Mouse (Mus musculus): ENCODE data around the gene Lmntd1. TPM values are rescaled to one million over a fixed set of nuclear protein-coding genes. Genes with fewer than 3 reads are reported as not detected.
"Not testable (repeated sequence)": the region's sequence is repeated elsewhere in the genome, so short reads cannot be mapped to it uniquely, and the experiment has no call there.

Lmntd1 gene
- total and polyA plus RNA-seq, 3 experiments: 0.08 to 0.43 (median 0.26) TPM

DNA sequence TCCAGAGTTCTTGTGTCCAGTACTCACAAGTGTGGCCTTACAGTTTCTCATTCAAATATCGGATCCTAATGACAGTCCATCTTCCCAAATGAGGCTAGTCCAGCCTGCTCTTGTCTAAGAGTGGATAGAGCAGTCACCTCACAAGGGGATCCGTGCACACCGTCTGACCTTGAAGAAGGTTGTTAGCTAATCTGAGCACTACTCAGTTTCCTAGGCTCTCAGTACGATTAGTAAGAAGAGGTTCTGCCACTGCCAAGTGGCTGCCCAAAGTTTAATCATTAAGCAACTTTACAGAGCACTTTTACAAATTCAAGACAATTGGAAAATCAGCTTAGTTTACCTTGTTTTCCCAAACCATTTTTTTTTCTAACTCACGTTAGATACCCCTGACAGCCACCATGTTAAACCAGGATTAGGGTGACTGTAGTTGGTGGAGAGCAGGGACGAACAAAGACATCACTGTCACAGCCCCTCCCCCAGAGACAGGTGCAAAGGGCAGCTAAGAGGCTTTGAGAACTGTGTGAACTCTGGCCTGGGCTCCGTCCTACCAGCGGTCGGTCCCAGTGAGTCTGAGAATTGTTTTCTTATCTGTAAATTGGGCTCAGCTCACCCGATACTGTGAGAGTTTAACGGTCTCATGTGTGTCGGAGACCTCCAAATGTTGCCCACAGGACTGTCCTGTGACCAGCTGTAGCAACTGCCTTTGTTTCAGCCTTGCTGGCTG, 275.4 kb downstream of the Lmntd1 start:
- DNase-seq (ENCODE audit: extremely low read depth): no peak
- H3K4me2 ChIP-seq (ENCODE audit: insufficient read depth, low read depth, poor library complexity, severe bottlenecking): no peak overlapping the region
- no peak overlapping the region for H3K9ac ChIP-seq (ENCODE audit: insufficient read depth, low read depth)
- in situ Hi-C loops (cut with MboI; ENCODE audit: low pct_ligation_motif_present, low pct_unique_long_range_greater_than_20kb, low sequenced_read_pairs): loop anchor here (5.0 kb wide), 1 partner anchor 66 kb away; no protein-coding TSS in a partner anchor
- H3K27me3 ChIP-seq (replicated peaks): peaks cover 4% of the 10 kb centered on the region
- no peak overlapping the region for H3K4me3 ChIP-seq (replicated peaks in 1 of 3; ENCODE audit: low read depth in 2 of 3, low read length in 2 of 3, poor library complexity in 1 of 3)
- H3K9me3 ChIP-seq (replicated peaks; ENCODE audit: low read length): peaks cover 3% of the 10 kb centered on the region
- TF ChIP-seq MXI1 (IDR thresholded peaks at IDR 0.05; ENCODE audit: low read depth, low read length): no peak
- TF ChIP-seq USF2 (conservative IDR thresholded peaks at IDR 0.05; ENCODE audit: low read depth, low read length): no peak
- no peak for TF ChIP-seq SMC3 (IDR thresholded peaks at IDR 0.05; ENCODE audit: low read depth, low read length)
- no peak for TF ChIP-seq TBP (conservative IDR thresholded peaks at IDR 0.05; ENCODE audit: low read depth, low read length)
- TF ChIP-seq POLR2AphosphoS2 (IDR thresholded peaks at IDR 0.05; ENCODE audit: low read depth, low read length): no peak
- no peak for TF ChIP-seq ZKSCAN1 (IDR thresholded peaks at IDR 0.05; ENCODE audit: borderline replicate concordance, low read depth, low read length)
- no peak for TF ChIP-seq RCOR1 (conservative IDR thresholded peaks at IDR 0.05; ENCODE audit: low read depth, low read length)
- no peak for TF ChIP-seq KAT2A (IDR thresholded peaks at IDR 0.05; ENCODE audit: insufficient replicate concordance, low read length)
- no peak for TF ChIP-seq ZMIZ1 (IDR thresholded peaks at IDR 0.05; ENCODE audit: low read depth, low read length)
- dilution Hi-C loops (cut with MboI; ENCODE audit: extremely low pct_ligation_motif_present, extremely low pct_unique_long_range_greater_than_20kb, low sequenced_read_pairs): no loop called here
- peaks cover 6 to 17% of the 10 kb centered on the region in 2 experiments; a peak in 3 of 4 replicates for H3K4me1 ChIP-seq (ENCODE audit: control insufficient read depth in 1 of 2, insufficient read depth in 2 of 2)
- no peaks in the 10 kb centered on the region for H3K79me2 ChIP-seq (replicated peaks; ENCODE audit: control insufficient read depth, extremely low read depth, insufficient read depth, poor library complexity, severe bottlenecking)
- H3K27ac ChIP-seq (ENCODE audit: insufficient read depth, low read depth): no peak overlapping the region
- no peaks in the 10 kb centered on the region for H3K36me3 ChIP-seq (replicated peaks in 1 of 2; ENCODE audit: control insufficient read depth in 1 of 2, insufficient read depth in 1 of 2, low read length in 1 of 2)

DNA sequence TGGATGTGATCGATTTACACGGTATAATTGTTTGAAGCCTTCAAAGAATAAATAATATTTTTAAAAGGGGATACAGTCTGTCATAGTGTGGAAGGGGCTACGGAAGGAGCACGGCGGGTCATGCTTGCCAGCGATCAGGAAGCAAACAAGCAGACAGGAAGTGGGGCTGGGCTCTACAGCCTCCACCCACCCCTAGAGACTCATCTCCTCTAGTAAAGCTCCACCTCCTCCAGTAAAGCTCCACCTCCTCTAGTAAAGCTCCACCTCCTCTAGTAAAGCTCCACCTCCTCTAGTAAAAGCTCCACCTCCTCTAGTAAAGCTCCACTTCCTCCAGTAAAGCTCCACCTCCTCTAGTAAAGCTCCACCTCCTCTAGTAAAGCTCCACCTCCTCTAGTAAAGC, 276.6 kb downstream of the Lmntd1 start:
- in situ Hi-C loops (cut with MboI; ENCODE audit: low pct_ligation_motif_present, low pct_unique_long_range_greater_than_20kb, low sequenced_read_pairs): loop anchor here (5.0 kb wide), 1 partner anchor 65 kb away; no protein-coding TSS in a partner anchor
- DNase-seq (ENCODE audit: extremely low read depth); H3K79me2 ChIP-seq (replicated peaks; ENCODE audit: control insufficient read depth, extremely low read depth, insufficient read depth, poor library complexity, severe bottlenecking); H3K4me2 ChIP-seq (ENCODE audit: insufficient read depth, low read depth, poor library complexity, severe bottlenecking); dilution Hi-C loops (cut with MboI; ENCODE audit: extremely low pct_ligation_motif_present, extremely low pct_unique_long_range_greater_than_20kb, low sequenced_read_pairs); H3K36me3 ChIP-seq (replicated peaks in 1 of 2; ENCODE audit: control insufficient read depth in 1 of 2, insufficient read depth in 1 of 2, low read length in 1 of 2); H3K9me3 ChIP-seq (replicated peaks; ENCODE audit: low read length); H3K27me3 ChIP-seq (replicated peaks); H3K4me3 ChIP-seq (replicated peaks in 1 of 3; ENCODE audit: low read depth in 2 of 3, low read length in 2 of 3, poor library complexity in 1 of 3); H3K9ac ChIP-seq (ENCODE audit: insufficient read depth, low read depth); H3K27ac ChIP-seq (ENCODE audit: insufficient read depth, low read depth): not testable (repeated sequence)
- peaks cover 6 to 19% of the 10 kb centered on the region in 2 experiments; a peak in 3 of 4 replicates for H3K4me1 ChIP-seq (ENCODE audit: control insufficient read depth in 1 of 2, insufficient read depth in 2 of 2)

DNA sequence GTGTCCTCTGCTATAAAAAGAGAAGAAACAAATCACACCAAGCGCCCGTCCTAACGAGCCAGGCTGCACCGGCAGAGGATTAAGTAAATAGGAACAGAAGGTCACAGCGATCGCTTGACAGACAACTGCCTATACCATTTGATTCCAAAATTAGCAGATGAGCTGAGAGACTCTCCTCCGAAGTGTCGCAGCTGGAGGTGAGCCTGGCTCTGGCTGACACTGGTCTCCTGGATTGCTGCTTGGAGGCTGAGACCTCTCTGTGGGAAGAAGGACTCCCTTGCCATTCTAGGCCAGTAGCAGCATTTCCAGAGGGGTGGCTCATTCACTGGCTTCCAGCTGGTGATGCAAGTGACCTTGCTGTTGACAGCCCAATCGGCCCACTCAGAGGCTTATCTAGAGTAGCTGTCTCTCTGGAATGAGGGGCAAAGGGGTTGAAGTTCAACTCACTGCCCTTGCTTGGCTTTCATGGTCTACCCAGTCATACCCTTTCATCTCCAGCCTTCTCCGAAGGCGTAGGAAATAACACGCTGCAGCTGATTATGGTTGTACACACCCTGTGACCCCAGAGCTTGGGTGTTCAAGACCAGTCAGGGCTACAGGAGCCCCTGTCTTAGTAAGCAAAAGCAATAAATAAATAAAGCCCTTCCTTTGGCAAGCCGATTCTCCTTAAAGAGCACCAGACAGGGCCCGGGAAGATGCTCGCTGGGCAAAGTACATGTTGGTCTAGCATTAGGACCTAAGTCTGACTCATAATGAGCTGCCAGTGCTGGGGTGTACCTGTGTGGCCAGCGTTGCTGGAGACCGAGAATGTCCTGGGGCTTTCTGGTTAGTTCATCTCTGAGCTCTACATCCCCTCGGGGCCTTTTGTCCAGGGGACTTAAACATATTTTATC, 278.0 kb downstream of the Lmntd1 start:
- Histone ChIP-seq H3K79me2 (replicated peaks; ENCODE audit: control insufficient read depth, extremely low read depth, insufficient read depth, poor library complexity, severe bottlenecking) (no peaks in the 10 kb centered on the region), H3K4me3 (replicated peaks in 1 of 3; ENCODE audit: low read depth in 2 of 3, low read length in 2 of 3, poor library complexity in 1 of 3) (no peak overlapping the region), H3K9ac (ENCODE audit: insufficient read depth, low read depth) (no peak overlapping the region), H3K27me3 (replicated peaks) (peaks cover 4% of the 10 kb centered on the region), H3K27ac (ENCODE audit: insufficient read depth, low read depth) (no peak overlapping the region), H3K4me2 (ENCODE audit: insufficient read depth, low read depth, poor library complexity, severe bottlenecking) (no peak overlapping the region), H3K4me1 (ENCODE audit: control insufficient read depth in 1 of 2, insufficient read depth in 2 of 2) (peaks cover 6 to 19% of the 10 kb centered on the region in 2 experiments; a peak in 3 of 4 replicates), H3K36me3 (replicated peaks in 1 of 2; ENCODE audit: control insufficient read depth in 1 of 2, insufficient read depth in 1 of 2, low read length in 1 of 2) (no peaks in the 10 kb centered on the region), H3K9me3 (replicated peaks; ENCODE audit: low read length) (peaks cover 3% of the 10 kb centered on the region)
- TF ChIP-seq EP300 (IDR thresholded peaks at IDR 0.05; ENCODE audit: low read length) (no peak), TBP (conservative IDR thresholded peaks at IDR 0.05; ENCODE audit: low read depth, low read length) (no peak), USF1 (IDR thresholded peaks at IDR 0.05; ENCODE audit: low read depth, low read length) (no peak), ETS1 (conservative IDR thresholded peaks at IDR 0.05; ENCODE audit: low read depth, low read length) (no peak), RAD21 (IDR thresholded peaks at IDR 0.05; ENCODE audit: low read depth, low read length) (no peak), ZC3H11A (IDR thresholded peaks at IDR 0.05; ENCODE audit: low read depth, low read length) (no peak), SMC3 (IDR thresholded peaks at IDR 0.05; ENCODE audit: low read depth, low read length) (no peak)
- DNase-seq (ENCODE audit: extremely low read depth): no peak
- in situ Hi-C loops (cut with MboI; ENCODE audit: low pct_ligation_motif_present, low pct_unique_long_range_greater_than_20kb, low sequenced_read_pairs): loop anchor here (5.0 kb wide), 1 partner anchor 64 kb away; no protein-coding TSS in a partner anchor
- dilution Hi-C loops (cut with MboI; ENCODE audit: extremely low pct_ligation_motif_present, extremely low pct_unique_long_range_greater_than_20kb, low sequenced_read_pairs): no loop called here

All from CH12.LX (cell line).